Mouse (Mus musculus) gastrocnemius, adult 8-10 months (tissue): ENCODE measurements around the gene Mertk. TPM values are rescaled to one million over a fixed set of nuclear protein-coding genes. Genes with fewer than 3 reads are reported as not detected.

ENCODE experiments used
- DNase-seq, 2 experiments: peaks; one replicate each; pipeline ENCODE4 v3.0.0; 2022; ENCODE audit warnings: low spot score in 2 of 2
- total RNA-seq, 4 experiments: library from RNA; stranded (reverse); gene quantifications; 2 replicates each; pipeline ENCODE4 v1.2.4; 2022

The Mertk gene
- total RNA-seq, 4 experiments from 2014 or later: 0.97 to 1.7 (median 1.3) TPM

DNA sequence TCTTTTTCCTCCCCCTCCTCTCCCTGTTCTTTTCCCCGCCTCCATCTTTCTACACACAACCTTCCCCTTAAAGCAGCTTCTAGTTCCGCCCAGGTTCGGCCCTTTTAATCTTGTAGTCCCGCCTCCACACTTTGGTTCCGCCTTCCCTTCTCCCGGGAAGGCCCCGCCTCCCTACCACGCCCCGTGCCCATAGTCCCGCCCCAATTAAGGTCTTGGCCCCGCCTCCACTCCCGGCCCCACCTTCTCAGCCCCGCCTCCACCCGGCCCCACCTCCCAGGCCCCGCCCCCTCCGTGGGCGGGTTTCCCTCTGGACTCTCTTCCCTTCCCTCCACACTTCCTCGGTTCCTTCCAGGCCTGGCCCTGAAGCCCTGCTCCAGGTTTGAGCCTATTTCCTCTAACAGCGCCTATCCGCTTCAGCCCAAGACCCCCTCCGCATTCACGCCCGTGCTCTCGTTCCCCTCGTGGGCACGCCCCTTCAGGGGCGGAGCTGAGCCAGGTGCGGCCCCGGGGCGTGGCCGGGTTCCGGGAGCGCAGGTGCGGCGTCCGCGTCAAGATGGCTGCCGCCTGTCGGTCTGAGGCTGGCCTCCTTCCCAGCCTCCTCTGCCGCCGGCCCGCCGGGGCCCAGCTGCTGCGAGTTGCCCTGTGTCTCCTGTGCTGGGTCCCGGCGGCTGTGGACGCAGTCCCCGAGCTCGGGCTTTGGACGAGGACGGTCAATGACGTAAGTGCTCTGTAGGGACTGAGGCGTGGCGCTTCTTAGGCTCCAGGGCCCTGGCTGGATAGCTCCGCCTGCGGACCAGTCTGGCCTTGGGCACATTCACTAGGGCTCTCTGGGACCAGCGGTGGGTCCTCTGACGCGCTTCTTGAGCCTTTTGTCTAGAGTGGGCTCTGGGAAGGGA lies 119.3 kb downstream of the Mertk start, which contains the start of gene Tmem87b:
Tmem87b (plus strand) TSS at position 333 of the 896 bp plus-strand sequence.
- peak; percentile 92 to 95 for DNase-seq

DNA sequence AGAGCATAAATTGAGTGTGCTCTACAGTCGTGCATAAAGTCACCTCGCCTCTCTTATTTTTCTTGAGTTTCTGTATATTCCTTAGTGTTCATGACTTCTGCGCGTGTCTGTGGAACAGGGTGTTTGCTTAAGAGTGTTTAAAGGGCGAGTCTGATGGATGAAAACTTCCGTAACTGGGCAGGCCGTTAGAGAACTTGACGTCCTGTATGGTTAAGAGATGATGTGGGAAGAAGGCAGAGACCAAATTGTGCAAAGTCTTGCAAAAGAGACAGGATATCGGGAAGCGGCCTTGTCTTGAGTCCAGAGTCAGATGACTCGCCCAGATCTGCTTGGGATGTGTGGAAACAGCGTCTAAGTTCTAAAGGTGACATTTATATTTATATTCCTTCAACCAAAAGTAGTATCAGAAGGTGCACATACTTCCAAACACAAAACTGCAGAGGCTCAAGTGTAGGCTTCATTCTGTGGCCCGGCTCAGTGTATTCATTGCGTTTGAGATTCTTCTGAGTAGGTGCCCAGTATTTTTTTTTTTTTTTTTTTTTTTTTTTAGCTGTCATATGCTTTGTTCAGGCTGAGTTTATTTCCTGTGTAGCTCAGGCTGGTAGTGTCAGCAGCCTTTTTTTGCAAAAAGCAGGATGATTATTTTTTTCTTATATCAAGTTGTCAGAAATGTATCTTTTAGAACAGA lies 120.3 kb downstream of the Mertk start:
- no peak for DNase-seq

DNA sequence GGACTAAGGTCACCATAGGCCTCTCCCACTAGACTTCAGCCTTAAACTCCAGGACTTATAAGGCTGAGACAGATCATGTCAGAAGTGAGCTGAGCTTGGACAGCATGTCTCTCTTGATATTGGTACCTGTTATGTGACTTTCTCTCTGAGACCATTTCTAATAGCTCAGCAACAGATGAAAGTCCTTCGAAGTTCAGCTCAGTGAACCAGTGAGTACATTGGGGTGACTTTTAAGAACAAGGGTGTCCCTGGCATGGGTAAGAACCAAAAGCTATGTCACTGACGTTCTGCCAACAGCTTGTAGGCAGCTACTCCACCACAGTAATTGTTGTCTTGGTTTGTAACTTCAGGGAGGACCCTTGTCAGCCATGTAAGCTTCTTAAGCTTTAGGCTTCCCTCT lies 121.9 kb downstream of the Mertk start:
- no peak for DNase-seq

DNA sequence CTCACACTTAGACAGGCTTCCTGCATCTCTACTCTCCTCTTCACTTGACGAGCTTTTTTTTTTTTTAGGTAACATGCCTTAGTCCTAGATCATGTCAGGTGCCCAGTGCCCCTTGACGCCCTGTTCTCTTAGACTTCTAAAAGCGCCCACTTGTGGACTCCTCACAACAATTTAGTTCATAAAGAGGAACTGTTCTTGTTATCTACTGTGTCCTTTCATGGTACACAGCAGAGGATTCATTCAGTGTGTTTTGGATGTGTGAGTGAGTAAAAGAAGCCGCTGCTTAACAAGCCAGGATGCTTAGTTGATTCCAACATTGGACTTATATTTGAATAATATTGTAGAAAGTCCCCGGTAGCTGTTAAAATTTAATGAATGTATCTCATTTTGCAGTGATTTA lies 125.1 kb downstream of the Mertk start:
- DNase-seq: no peak

DNA sequence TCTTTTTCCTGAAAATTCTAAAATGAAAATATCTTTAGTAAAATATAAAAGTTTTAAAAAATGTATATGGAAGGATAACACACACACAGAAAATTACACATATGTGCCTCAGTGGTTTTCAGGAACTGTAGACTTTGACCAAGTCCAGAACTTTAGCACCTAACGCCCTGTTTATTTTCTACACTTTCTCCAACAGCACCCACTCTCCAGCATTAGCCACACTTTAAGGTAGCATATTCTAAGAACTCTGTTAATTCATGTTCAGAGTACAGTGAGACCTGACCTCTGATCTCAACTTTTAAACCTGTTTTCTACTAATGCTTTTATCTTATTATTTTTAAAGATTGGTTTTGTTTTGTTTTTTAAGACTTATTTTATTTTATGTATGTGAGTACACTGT lies 129.0 kb downstream of the Mertk start:
- no peak for DNase-seq

DNA sequence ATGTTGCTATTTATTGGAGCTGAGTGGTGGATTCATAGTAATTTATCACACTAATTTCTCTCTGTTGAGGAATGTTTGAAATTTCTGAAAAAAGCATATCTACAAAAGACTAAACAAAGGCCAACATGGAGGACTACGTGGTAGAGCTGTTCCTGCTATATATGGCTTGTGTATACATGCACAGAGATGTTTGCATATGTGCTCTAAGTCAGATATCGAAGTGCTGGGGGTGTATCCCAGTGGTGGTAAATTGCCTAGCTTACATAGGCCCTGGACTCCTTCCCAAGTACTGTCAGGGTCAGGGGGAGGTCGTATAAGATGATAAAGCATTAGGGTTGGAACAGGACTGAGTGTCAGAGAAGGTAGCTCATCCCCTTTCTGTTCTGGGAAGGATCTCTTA lies 133.9 kb downstream of the Mertk start:
- DNase-seq: no peak

DNA sequence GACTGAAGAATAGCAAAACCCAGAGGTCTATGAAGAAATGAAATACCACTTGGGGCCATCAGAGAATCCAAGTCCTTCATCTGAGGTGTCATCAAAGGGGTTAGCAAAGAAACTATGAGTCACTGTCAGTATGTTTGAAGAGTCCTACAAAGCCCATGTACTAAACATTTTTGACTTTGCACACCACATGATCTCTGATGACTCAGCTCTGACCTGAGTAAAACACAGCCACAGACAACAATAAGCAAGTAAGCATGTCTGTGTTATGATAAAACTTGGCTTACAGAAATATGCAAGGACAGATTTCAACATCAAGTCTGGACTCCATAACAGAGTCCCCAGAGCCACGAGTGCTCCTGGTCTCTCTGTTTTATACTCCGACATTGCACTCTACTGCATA lies 134.3 kb downstream of the Mertk start:
- DNase-seq: no peak

DNA sequence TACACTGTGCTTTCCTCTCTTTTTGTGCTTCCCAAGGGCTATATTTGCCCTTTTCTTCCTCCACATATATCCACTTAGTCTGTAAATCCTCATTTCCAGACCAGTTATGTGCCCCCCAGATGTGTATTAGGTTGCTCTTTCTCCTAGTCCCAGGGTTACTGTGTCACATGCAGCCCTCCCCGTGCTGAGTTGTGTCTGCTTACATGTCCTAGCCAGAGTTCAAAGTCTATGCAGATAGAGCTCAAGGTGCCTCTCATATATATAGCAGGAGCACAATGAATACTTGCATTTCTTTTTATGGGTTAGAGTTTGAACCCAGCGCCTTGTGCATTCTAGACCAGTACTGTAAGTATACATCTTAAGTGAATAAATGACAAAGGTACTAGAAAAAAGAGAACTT lies 134.7 kb downstream of the Mertk start:
- DNase-seq: no peak

DNA sequence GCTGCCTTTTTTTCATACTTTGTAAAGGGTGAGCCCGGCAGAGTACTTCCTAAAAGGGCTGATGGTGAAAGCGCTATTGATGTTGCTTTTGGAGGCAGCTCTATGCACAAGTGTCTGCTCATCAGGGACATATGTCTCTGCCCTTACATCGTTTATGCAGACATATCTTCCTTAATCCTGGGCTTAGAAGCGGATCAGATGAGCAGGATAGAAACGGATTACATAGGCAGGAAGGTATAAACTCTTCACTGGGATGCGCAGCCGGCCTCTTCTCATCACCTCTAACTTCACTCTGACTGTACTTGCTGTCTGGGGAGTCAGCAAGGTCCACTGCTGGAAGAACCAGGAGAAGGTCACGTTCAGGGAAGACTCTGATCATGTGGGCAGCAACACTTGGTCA lies 138.8 kb downstream of the Mertk start:
- DNase-seq: no peak

DNA sequence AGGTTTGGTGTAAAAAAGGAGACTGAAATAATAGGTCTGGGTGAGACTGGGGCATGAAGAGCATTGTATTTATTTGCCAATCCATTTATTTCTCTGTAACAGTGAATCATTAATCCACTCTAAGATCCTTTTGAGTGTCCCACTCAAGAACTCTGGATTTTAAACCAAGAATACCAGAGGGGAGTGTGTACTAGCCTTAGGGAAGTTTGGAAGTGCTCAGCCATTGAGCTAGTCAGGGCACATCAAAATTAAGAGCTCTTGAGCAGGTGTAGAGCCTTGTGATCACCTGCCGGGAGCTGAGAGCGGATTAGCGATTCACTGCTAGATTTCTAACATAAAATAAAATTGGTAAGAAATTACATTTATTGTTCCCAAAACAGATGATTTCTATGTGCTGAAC lies 139.9 kb downstream of the Mertk start:
- no peak for DNase-seq

DNA sequence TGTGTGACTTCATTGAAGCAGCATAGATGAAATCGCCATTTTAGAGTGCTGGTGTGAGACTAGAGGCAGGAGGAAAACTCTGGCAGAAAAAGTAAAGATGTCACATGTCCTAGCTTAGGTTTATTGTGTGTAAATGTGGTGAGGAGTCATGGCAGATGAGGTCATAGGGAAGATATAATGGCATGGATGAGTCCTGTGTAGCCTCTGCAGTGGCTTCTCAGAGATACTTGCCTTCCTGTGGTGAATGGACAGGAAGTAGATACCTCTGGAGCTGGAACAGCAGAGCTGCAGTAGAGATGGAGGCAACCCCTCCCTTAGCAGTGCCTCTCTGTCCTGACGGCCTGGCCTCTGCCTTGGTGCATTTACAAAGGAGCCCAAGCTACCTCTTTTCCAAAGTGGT lies 140.7 kb downstream of the Mertk start:
- no peak for DNase-seq

DNA sequence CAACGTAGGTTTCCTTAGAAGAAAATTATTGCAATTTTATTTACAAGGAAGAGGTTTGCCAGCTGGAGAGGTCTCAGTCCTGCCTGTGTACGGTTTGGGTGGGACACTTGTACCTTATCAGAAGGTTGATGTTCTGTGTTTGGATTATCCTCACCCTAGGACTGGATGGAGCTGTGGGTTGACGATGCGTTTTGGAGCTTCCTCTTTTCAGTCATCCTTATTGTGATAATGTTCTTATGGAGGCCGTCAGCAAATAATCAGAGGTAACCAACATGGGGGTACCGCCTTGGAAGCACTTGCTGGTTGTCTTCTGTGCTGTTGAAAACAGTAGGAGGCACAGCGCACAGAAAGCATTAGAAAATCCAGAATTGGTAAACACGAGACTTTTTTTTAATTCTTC lies 143.7 kb downstream of the Mertk start:
- DNase-seq: no peak

DNA sequence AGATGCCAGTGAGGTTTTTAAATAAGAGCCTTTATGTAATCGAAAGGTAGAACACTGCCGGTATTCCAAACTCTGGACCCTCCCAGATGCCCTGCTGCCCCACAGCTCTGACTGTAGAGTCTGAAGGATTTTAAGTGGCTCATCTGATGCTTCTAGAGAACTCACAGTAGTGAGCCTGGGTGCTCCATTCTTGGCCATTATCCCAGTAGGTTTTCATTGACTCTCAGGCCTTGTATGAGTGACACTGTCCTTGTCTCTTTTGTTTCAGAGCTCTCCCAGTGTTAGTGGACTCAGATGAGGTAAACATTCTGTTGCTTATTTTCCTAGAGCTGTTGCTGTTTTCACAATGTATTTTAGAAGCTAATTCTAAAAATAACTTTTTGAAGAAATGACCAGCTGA lies 151.3 kb downstream of the Mertk start:
- DNase-seq: no peak

Other genes with a start within 250 kb of the Mertk start
- gene Spdye4c, start 107.7 kb upstream of the Mertk start, total RNA-seq: not detected
- gene Anapc1, start 11.6 kb upstream of the Mertk start, total RNA-seq: 10 to 100 TPM; 29.7 to 31.8 (median 30.3) TPM
- 10 to 100 TPM; 11.1 to 16.4 (median 14.1) TPM for gene Tmem87b, start 119.2 kb downstream of the Mertk start, total RNA-seq
- gene Fbln7, start 164.0 kb downstream of the Mertk start, total RNA-seq: 1 to 10 TPM; 1.4 to 2.7 (median 1.8) TPM
- gene Zc3h8, start 245.1 kb downstream of the Mertk start, total RNA-seq: 1 to 10 TPM; 7.8 to 9.9 (median 8.0) TPM